ENCODE assay signal across 20 mouse cellular contexts in genomic region chr11:4206563-4206962, GRCm38 (mm10). TPM values are rescaled to one million over a fixed set of nuclear protein-coding genes. Genes with fewer than 3 reads are reported as not detected.
A peak's percentile ranks its signal among the peaks of the same experiment; 100 is the strongest.
DNase-seq lines count a peak whose midpoint lies in the region; ATAC-seq lines count a peak whose summit lies in the region.
"Had no signal": no experiment of that assay in that cellular context is flagged by ENCODE, and none has a peak within 500 bp of the region (broad histone marks: within the 10 kb centered on the region; RNA-seq: fewer than 3 reads in every experiment).

No protein-coding gene starts in this region.

- peak; percentile 63 for ATAC-seq in CD4-positive, CD25-positive, alpha-beta regulatory T cell, adult 4 months
- peak; percentile 68 for ATAC-seq in granulocyte monocyte progenitor cell, adult 5-6 weeks (replicated peaks; ENCODE audit: poor library complexity, severe bottlenecking)
- ATAC-seq: intestine, postnatal 0 days; midbrain, embryonic 13.5 days had no signal

- peak; percentile 76 for DNase-seq in CD4-positive helper T cell, adult 2 months (ENCODE audit: low read depth, low spot score)
- DNase-seq in thymus, postnatal 0 days (ENCODE audit: low spot score) = peak; percentile 73
- no peak for DNase-seq in layer of hippocampus, adult 9-10 months (ENCODE audit: low spot score)
- DNase-seq in layer of hippocampus, adult 9-11 months = no peak
- no peak for DNase-seq in cerebellum, adult 11 months
- DNase-seq: adrenal gland, postnatal 25 days; cerebellum, adult 9-10 months; gastrocnemius, postnatal 36 days; lung, postnatal 4 days; right cerebral cortex, postnatal 25 days had no signal

RNA-seq across cellular contexts. Expression of gene Castor1, which starts 11.5 kb away (rescaled TPM):
- polyA plus RNA-seq in CD4-positive, CD25-positive, alpha-beta regulatory T cell, adult 4 months (2017; shearing (Covaris generic)) = 10 to 100 TPM; 32.3 to 51.9 TPM
- total RNA-seq in granulocyte monocyte progenitor cell, adult 5-6 weeks (2014; fragmentation: Nextera tagmentation) = not detected in 2 replicates
- total RNA-seq in granulocyte monocyte progenitor cell, adult 5-6 weeks (2017) = 0.10 TPM in 1 of 2 replicates, not detected in the other
- 37.9 and 45.8 TPM in 2 replicates for polyA plus RNA-seq in thymus, postnatal 0 days (2015; fragmentation: Nextera tagmentation; extraction: Ambion mirVana)

RNA-seq across cellular contexts. Expression of gene Tbc1d10a, which starts 20.0 kb away (rescaled TPM):
- polyA plus RNA-seq in CD4-positive, CD25-positive, alpha-beta regulatory T cell, adult 4 months (2017; shearing (Covaris generic)) = 10 to 100 TPM; 23.0 to 30.6 TPM
- 2.9 and 5.2 TPM in 2 replicates for total RNA-seq in granulocyte monocyte progenitor cell, adult 5-6 weeks (2014; fragmentation: Nextera tagmentation)
- 5.4 and 9.7 TPM in 2 replicates for total RNA-seq in granulocyte monocyte progenitor cell, adult 5-6 weeks (2017)
- 50.1 and 58.2 TPM in 2 replicates for polyA plus RNA-seq in thymus, postnatal 0 days (2015; fragmentation: Nextera tagmentation; extraction: Ambion mirVana)

RNA-seq across cellular contexts. Expression of gene Osm, which starts 29.7 kb away (rescaled TPM):
- 10 to 100 TPM; 18.6 to 22.8 TPM for polyA plus RNA-seq in CD4-positive, CD25-positive, alpha-beta regulatory T cell, adult 4 months (2017; shearing (Covaris generic))
- total RNA-seq in granulocyte monocyte progenitor cell, adult 5-6 weeks (2014; fragmentation: Nextera tagmentation) = 6.4 and 10.8 TPM in 2 replicates
- total RNA-seq in granulocyte monocyte progenitor cell, adult 5-6 weeks (2017) = 16.6 and 18.9 TPM in 2 replicates
- polyA plus RNA-seq in thymus, postnatal 0 days (2015; fragmentation: Nextera tagmentation; extraction: Ambion mirVana) = 2.1 and 2.6 TPM in 2 replicates
- total RNA-seq: adrenal gland, postnatal 25 days; gastrocnemius, postnatal 36 days had no signal
- polyA plus RNA-seq: forebrain, embryonic 12.5 days; heart, embryonic 14.5 days; hindbrain, embryonic 11.5 days; kidney, embryonic 16.5 days; midbrain, embryonic 13.5 days; neural tube, embryonic 15.5 days; testis, adult 2 months had no signal

RNA-seq across cellular contexts. Expression of gene Sf3a1, which starts 46.4 kb away (rescaled TPM):
- polyA plus RNA-seq in CD4-positive, CD25-positive, alpha-beta regulatory T cell, adult 4 months (2017; shearing (Covaris generic)) = 10 to 100 TPM; 57.5 to 68.2 TPM
- 65.9 and 92.2 TPM in 2 replicates for total RNA-seq in granulocyte monocyte progenitor cell, adult 5-6 weeks (2014; fragmentation: Nextera tagmentation)
- 31.2 and 35.6 TPM in 2 replicates for total RNA-seq in granulocyte monocyte progenitor cell, adult 5-6 weeks (2017)
- polyA plus RNA-seq in thymus, postnatal 0 days (2015; fragmentation: Nextera tagmentation; extraction: Ambion mirVana) = 35.4 and 42.0 TPM in 2 replicates

RNA-seq across cellular contexts. Expression of gene Ccdc157, which starts 46.5 kb away (rescaled TPM):
- polyA plus RNA-seq in CD4-positive, CD25-positive, alpha-beta regulatory T cell, adult 4 months (2017; shearing (Covaris generic)) = 1 to 10 TPM; 2.7 to 3.0 TPM
- total RNA-seq in granulocyte monocyte progenitor cell, adult 5-6 weeks (2014; fragmentation: Nextera tagmentation) = 0.28 and 0.73 TPM in 2 replicates
- 0.21 and 0.69 TPM in 2 replicates for total RNA-seq in granulocyte monocyte progenitor cell, adult 5-6 weeks (2017)
- 2.0 and 2.2 TPM in 2 replicates for polyA plus RNA-seq in thymus, postnatal 0 days (2015; fragmentation: Nextera tagmentation; extraction: Ambion mirVana)

Comparison
In these comparisons a context has a peak if more than half of its experiments do, and no peak if none do; other contexts are left out.
1. DNase-seq: peak in CD4-positive helper T cell, adult 2 months (single experiment) and thymus, postnatal 0 days (single experiment); none in layer of hippocampus, adult 9-10 months (single experiment), layer of hippocampus, adult 9-11 months (single experiment) and cerebellum, adult 11 months (single experiment).